Mouse (Mus musculus) lung, embryonic 16.5 days (tissue): ENCODE measurements at regions not wholly inside any gene's neighbourhood (a gene's known extent, or its start where the extent isn't known, plus 50 kb on each side); places are given as distances from the start of the nearest gene placed in this dataset.

Source experiments
- ATAC-seq: fragments of 200-750 bp; cut with Nextera tagmentation; 2 replicates; pipeline ENCODE4 v1.8.0; 2017; ENCODE audit warnings: low read depth, mild to moderate bottlenecking, moderate library complexity
- H3K27ac ChIP-seq: fragments of 300-500 bp; sonication (generic); 2 replicates; pipeline ENCODE4 v1.5.1; 2014; ENCODE audit warnings: mild to moderate bottlenecking, control low read depth, low read length
- H3K27me3 ChIP-seq: fragments of 300-500 bp; sonication (generic); 2 replicates; pipeline ENCODE4 v1.6.1; 2014; ENCODE audit warnings: low read depth, low read length, mixed read lengths; ENCODE audit not compliant: control insufficient read depth, insufficient read depth
- H3K36me3 ChIP-seq: fragments of 300-500 bp; sonication (generic); 2 replicates; pipeline ENCODE4 v1.6.1; 2014; ENCODE audit warnings: low read length; ENCODE audit not compliant: control insufficient read depth, insufficient read depth
- H3K4me1 ChIP-seq: fragments of 300-500 bp; sonication (generic); replicated peaks from 2 replicates; pipeline ENCODE4 v1.6.1; 2014; ENCODE audit warnings: low read length, mixed read lengths; ENCODE audit not compliant: control insufficient read depth, insufficient read depth
- H3K4me2 ChIP-seq: fragments of 300-500 bp; sonication (generic); 2 replicates; pipeline ENCODE4 v1.6.1; 2014; ENCODE audit warnings: low read depth, low read length, control low read depth
- H3K4me3 ChIP-seq: fragments of 300-500 bp; sonication (generic); 2 replicates; pipeline ENCODE4 v1.5.1; 2014; ENCODE audit warnings: mild to moderate bottlenecking, low read length, control low read depth
- H3K9ac ChIP-seq: fragments of 300-500 bp; sonication (generic); 2 replicates; pipeline ENCODE4 v1.6.1; 2014; ENCODE audit warnings: low read length, control low read depth
- H3K9me3 ChIP-seq: fragments of 300-500 bp; sonication (generic); 2 replicates; pipeline ENCODE4 v1.6.1; 2016; ENCODE audit warnings: low read length; ENCODE audit not compliant: control insufficient read depth
- WGBS: fragments of 180-500 bp; shearing (Covaris S2); extraction: QIAGEN DNeasy Blood & Tissue Kit; methylation state at CpG from one replicate; pipeline ENCODE4 v1.1.7; 2014; 5-methylcytosine and 5-hydroxymethylcytosine counted together

GRCm38 (mm10) chr3:121024810-121025209 lies 146.7 kb downstream of the Rwdd3 start:
- ATAC-seq, result no peak
- Histone ChIP-seq H3K9me3 (no peaks in the 10 kb centered on the region), H3K4me2 (no peak overlapping the region), H3K4me3 (no peak overlapping the region), H3K27me3 (no peaks in the 10 kb centered on the region), H3K4me1 (no peaks in the 10 kb centered on the region), H3K36me3 (no peaks in the 10 kb centered on the region), H3K9ac (no peak overlapping the region), H3K27ac (no peak overlapping the region)
- WGBS, result 43% methylated on average over 8 of the region's 8 CpGs

- Histone ChIP-seq H3K9ac (no peak overlapping the region), H3K27me3 (no peaks in the 10 kb centered on the region), H3K4me2 (no peak overlapping the region), H3K36me3 (no peaks in the 10 kb centered on the region), H3K9me3 (no peaks in the 10 kb centered on the region), H3K27ac (no peak overlapping the region), H3K4me1 (no peaks in the 10 kb centered on the region), H3K4me3 (no peak overlapping the region)
- no peak for ATAC-seq
- 76% methylated on average over 4 of the region's 4 CpGs for WGBS
These were observed 150.2 kb downstream of the Rwdd3 start for GRCm38 (mm10) chr3:121021126-121021848.

GRCm38 (mm10) chr3:121009223-121009622 lies 162.3 kb downstream of the Rwdd3 start:
- WGBS, result 65% methylated on average over 6 of the region's 6 CpGs
- no peaks in the 10 kb centered on the region for H3K36me3 ChIP-seq
- no peaks in the 10 kb centered on the region for H3K9me3 ChIP-seq
- H3K27me3 ChIP-seq, result no peaks in the 10 kb centered on the region
- H3K9ac ChIP-seq, result no peak overlapping the region
- no peak overlapping the region for H3K27ac ChIP-seq
- no peak overlapping the region for H3K4me3 ChIP-seq
- H3K4me2 ChIP-seq, result no peak overlapping the region
- ATAC-seq, result no peak
- no peaks in the 10 kb centered on the region for H3K4me1 ChIP-seq

GRCm38 (mm10) chr3:120983556-120984270 lies 187.8 kb downstream of the Rwdd3 start:
- Histone ChIP-seq H3K9ac (no peak overlapping the region), H3K27ac (no peak overlapping the region), H3K4me3 (no peak overlapping the region), H3K9me3 (no peaks in the 10 kb centered on the region), H3K36me3 (no peaks in the 10 kb centered on the region), H3K4me1 (no peaks in the 10 kb centered on the region), H3K27me3 (no peaks in the 10 kb centered on the region), H3K4me2 (no peak overlapping the region)
- 62% methylated on average over 17 of the region's 17 CpGs for WGBS
- ATAC-seq, result no peak

- ATAC-seq, result no peak
- 36% methylated on average over 10 of the region's 10 CpGs for WGBS
- Histone ChIP-seq H3K4me2 (no peak overlapping the region), H3K9ac (no peak overlapping the region), H3K27me3 (no peaks in the 10 kb centered on the region), H3K4me3 (no peak overlapping the region), H3K27ac (no peak overlapping the region), H3K36me3 (no peaks in the 10 kb centered on the region), H3K4me1 (no peaks in the 10 kb centered on the region), H3K9me3 (no peaks in the 10 kb centered on the region)
These were observed 188.5 kb downstream of the Rwdd3 start for GRCm38 (mm10) chr3:120982795-120983555.

- Histone ChIP-seq H3K9ac (no peak overlapping the region), H3K4me1 (no peaks in the 10 kb centered on the region), H3K27ac (no peak overlapping the region), H3K4me2 (no peak overlapping the region), H3K36me3 (no peaks in the 10 kb centered on the region), H3K9me3 (no peaks in the 10 kb centered on the region), H3K27me3 (no peaks in the 10 kb centered on the region), H3K4me3 (no peak overlapping the region)
- ATAC-seq, result no peak
- WGBS, result 33% methylated on average over 4 of the region's 4 CpGs
These were observed 189.3 kb downstream of the Rwdd3 start for GRCm38 (mm10) chr3:120982218-120982617.

- no peak for ATAC-seq
These were observed 200.6 kb downstream of the Rwdd3 start for GRCm38 (mm10) chr3:120970746-120971466.

GRCm38 (mm10) chr3:120946906-120947305 lies 224.6 kb downstream of the Rwdd3 start:
- Histone ChIP-seq H3K4me3 (no peak overlapping the region), H3K4me2 (no peak overlapping the region), H3K9me3 (no peaks in the 10 kb centered on the region), H3K27me3 (no peaks in the 10 kb centered on the region), H3K27ac (no peak overlapping the region), H3K9ac (no peak overlapping the region), H3K36me3 (no peaks in the 10 kb centered on the region), H3K4me1 (no peaks in the 10 kb centered on the region)
- WGBS, result 85% methylated on average over 8 of the region's 8 CpGs
- ATAC-seq, result no peak

More at GRCm38 (mm10) chr3:120970746-120971466, 200.6 kb downstream of the Rwdd3 start:
- Histone ChIP-seq H3K4me3 (no peak overlapping the region), H3K4me2 (no peak overlapping the region), H3K36me3 (no peaks in the 10 kb centered on the region), H3K4me1 (no peaks in the 10 kb centered on the region), H3K9ac (no peak overlapping the region), H3K9me3 (no peaks in the 10 kb centered on the region), H3K27ac (no peak overlapping the region), H3K27me3 (no peaks in the 10 kb centered on the region)
- 76% methylated on average over 14 of the region's 14 CpGs for WGBS

GRCm38 (mm10) chr3:120934401-120934800 lies 237.1 kb downstream of the Rwdd3 start:
- Histone ChIP-seq H3K27ac (no peak overlapping the region), H3K27me3 (no peaks in the 10 kb centered on the region), H3K9me3 (no peaks in the 10 kb centered on the region), H3K9ac (no peak overlapping the region), H3K4me1 (no peaks in the 10 kb centered on the region), H3K36me3 (no peaks in the 10 kb centered on the region), H3K4me2 (no peak overlapping the region), H3K4me3 (no peak overlapping the region)
- ATAC-seq, result no peak
- 93% methylated on average over 4 of the region's 4 CpGs for WGBS
